Mouse (Mus musculus) stomach, postnatal 0 days (tissue): ENCODE results near the gene Xrcc4. TPM values are rescaled to one million over a fixed set of nuclear protein-coding genes. Genes with fewer than 3 reads are reported as not detected.

Source experiments
- ATAC-seq: fragments of 200-750 bp; cut with Nextera tagmentation; 2 replicates; pipeline ENCODE4 v1.8.0; 2017; ENCODE audit not compliant: low FRiP score, low TSS enrichment
- DNase-seq: peaks from one replicate; pipeline ENCODE4 v3.0.0-alpha.2; 2016; ENCODE audit warnings: low spot score
- H3K27ac ChIP-seq: fragments of 300-500 bp; sonication (generic); replicated peaks from 2 replicates; pipeline ENCODE4 v1.5.1; 2014; ENCODE audit warnings: mild to moderate bottlenecking, control low read depth
- H3K27me3 ChIP-seq: fragments of 300-500 bp; sonication (generic); 2 replicates; pipeline ENCODE4 v1.6.1; 2014; ENCODE audit warnings: low read length; ENCODE audit not compliant: control insufficient read depth, insufficient read depth
- H3K36me3 ChIP-seq: fragments of 300-500 bp; sonication (generic); 2 replicates; pipeline ENCODE4 v1.6.1; 2014; ENCODE audit warnings: low read length, mixed read lengths; ENCODE audit not compliant: control insufficient read depth, insufficient read depth
- H3K4me1 ChIP-seq: fragments of 300-500 bp; sonication (generic); replicated peaks from 2 replicates; pipeline ENCODE4 v1.6.1; 2014; ENCODE audit warnings: antibody characterized with exemption; ENCODE audit not compliant: control insufficient read depth, insufficient read depth
- H3K4me2 ChIP-seq: fragments of 300-500 bp; sonication (generic); replicated peaks from 2 replicates; pipeline ENCODE4 v1.6.1; 2014; ENCODE audit warnings: low read depth, mild to moderate bottlenecking, control low read depth, moderate library complexity
- H3K4me3 ChIP-seq: fragments of 300-500 bp; sonication (generic); 2 replicates; pipeline ENCODE4 v1.5.1; 2014; ENCODE audit warnings: low read depth, low read length, control low read depth
- H3K9ac ChIP-seq: fragments of 300-500 bp; sonication (generic); 2 replicates; pipeline ENCODE4 v1.6.1; 2014; ENCODE audit warnings: mild to moderate bottlenecking, low read length, control low read depth, mixed read lengths
- H3K9me3 ChIP-seq: fragments of 300-500 bp; sonication (generic); 2 replicates; pipeline ENCODE4 v1.6.1; 2016; ENCODE audit warnings: low read length; ENCODE audit not compliant: control insufficient read depth
- CTCF ChIP-seq: IDR thresholded peaks from 2 replicates; pipeline ENCODE4 v1.5.1; 2016; ENCODE audit warnings: antibody characterized with exemption, low read depth, mild to moderate bottlenecking, moderate library complexity
- EP300 ChIP-seq: optimal IDR thresholded peaks from 2 replicates; pipeline ENCODE3; 2016; ENCODE audit warnings: antibody characterized with exemption
- WGBS: fragments of 180-500 bp; shearing (Covaris S2); extraction: QIAGEN DNeasy Blood & Tissue Kit; methylation state at CpG from one replicate; pipeline ENCODE4 v1.1.7; 2014; 5-methylcytosine and 5-hydroxymethylcytosine counted together
- polyA plus RNA-seq: library from polyadenylated mRNA; unstranded; fragments of >200 nt; fragmentation: Nextera tagmentation; extraction: Ambion mirVana; gene quantifications from 2 replicates; pipeline ENCODE4 v1.2.1, GENCODE M21; 2015

The Xrcc4 gene
- polyA plus RNA-seq, 1 experiment from 2014 or later = 11.0 TPM

DNA sequence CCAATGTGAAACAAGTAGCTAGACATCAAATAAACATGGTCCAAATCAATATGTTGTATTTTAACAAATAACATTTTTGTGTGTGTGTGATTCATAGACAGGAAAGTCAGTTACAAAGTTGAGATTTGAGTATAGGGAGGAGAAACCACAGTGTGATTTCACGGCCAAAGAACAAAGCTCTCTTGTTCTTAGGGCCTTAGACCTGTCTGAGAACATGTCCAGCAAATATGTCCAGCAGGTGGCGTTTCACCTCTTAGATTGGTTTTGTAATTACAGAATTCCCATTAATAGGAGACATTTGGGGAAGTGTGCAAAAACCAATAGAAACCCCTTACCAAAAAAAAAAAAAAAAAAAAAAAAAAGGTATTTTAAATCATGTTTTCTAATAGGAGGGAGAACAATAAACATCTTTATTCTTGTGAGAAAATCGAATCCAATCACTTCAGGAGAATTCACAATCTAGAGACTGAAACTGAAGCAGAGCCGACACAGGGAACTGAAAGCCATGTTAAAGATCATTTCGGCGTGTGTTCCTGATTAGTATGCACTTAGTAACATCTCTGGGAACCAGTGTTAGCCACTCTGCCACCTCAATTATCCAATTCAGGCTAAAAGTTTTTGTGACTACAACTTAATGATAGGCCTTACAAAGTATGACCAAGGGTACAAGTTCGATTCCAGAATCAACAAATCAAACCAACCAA is 310.0 kb downstream of the Xrcc4 start:
- TF ChIP-seq CTCF (peak; percentile 75), EP300 (no peak)
- DNase-seq (peak; percentile 74), ATAC-seq (no peak)
- H3K9me3 ChIP-seq = no peaks in the 10 kb centered on the region
- no peak overlapping the region for H3K4me3 ChIP-seq
- no peak overlapping the region for H3K9ac ChIP-seq
- no peak overlapping the region for H3K4me2 ChIP-seq
- no peaks in the 10 kb centered on the region for H3K4me1 ChIP-seq
- 64% methylated on average over 7 of the region's 7 CpGs for whole genome bisulfite sequencing
- no peaks in the 10 kb centered on the region for H3K36me3 ChIP-seq
- no peak overlapping the region for H3K27ac ChIP-seq
- H3K27me3 ChIP-seq = no peaks in the 10 kb centered on the region

DNA sequence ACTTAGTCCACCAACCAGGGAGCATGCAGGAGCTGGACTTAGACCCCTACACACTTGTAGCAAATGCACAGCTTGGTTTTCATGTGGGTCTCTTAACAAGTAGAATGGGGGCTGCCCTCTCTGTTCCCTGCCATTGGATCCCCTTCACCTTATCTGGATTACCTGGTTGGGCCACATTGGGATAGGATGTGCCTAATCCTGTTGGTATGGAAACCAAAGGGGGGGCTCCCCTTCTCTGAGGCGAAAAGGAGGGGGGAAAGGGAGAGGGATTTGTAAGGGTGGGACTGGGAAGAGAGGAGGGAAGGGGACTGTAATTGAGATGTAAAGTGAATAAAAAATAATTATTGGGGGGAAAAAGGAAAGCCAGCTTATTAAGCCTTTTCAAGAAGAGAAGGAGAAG is 311.6 kb downstream of the Xrcc4 start:
- Histone ChIP-seq H3K4me2 (no peak overlapping the region), H3K4me1 (no peaks in the 10 kb centered on the region), H3K9ac (no peak overlapping the region), H3K27me3 (no peaks in the 10 kb centered on the region), H3K9me3 (no peaks in the 10 kb centered on the region), H3K27ac (no peak overlapping the region), H3K4me3 (no peak overlapping the region), H3K36me3 (no peaks in the 10 kb centered on the region)
- WGBS = 88% methylated on average over 1 of the region's 1 CpGs
- no peak for ATAC-seq
- no peak for DNase-seq
- TF ChIP-seq EP300 = no peak
- no peak for TF ChIP-seq CTCF

DNA sequence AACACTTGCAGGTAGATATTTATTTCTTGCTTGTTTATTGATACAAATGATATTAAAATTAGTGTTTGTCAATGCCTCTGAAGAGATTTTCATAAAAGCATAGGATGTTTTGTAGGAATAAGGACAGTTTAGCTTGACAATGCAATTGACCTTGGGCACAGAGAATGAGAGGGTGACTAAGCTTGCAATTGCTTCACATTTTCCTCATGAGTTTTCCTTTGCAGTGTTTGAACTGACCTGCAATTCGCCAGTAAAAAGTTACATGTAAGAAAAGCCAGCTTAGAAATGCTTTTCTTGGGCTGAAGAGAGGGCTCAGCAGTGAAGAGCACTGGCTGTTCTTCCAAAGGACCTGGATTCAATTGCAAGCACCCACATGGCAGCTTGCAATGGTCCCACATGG is 312.3 kb downstream of the Xrcc4 start:
- Histone ChIP-seq H3K4me1 (no peaks in the 10 kb centered on the region), H3K36me3 (no peaks in the 10 kb centered on the region), H3K4me2 (no peak overlapping the region), H3K9ac (no peak overlapping the region), H3K4me3 (no peak overlapping the region), H3K27ac (no peak overlapping the region), H3K27me3 (no peaks in the 10 kb centered on the region), H3K9me3 (no peaks in the 10 kb centered on the region)
- WGBS = 88% methylated on average over 1 of the region's 1 CpGs
- ATAC-seq (no peak), DNase-seq (no peak)
- TF ChIP-seq CTCF (no peak), EP300 (no peak)

DNA sequence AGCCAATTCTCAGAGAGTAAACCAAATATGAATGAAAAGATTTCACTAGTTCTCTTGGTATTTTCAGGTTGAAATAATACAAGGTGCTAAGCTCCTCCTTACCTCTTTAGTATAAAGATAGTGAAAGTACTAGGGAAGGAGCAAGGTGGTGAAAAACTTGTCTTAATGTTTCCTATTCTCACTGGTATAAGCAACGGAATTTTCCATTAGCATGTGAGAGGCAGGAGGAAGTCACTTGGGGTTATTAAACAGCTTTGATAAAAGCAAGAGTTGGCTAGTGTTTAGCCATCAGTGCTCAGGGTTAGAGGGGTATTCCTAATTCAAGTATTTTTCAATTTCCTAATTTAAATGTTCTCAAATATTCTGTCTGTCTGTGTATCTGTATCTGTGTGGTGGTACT is 322.9 kb downstream of the Xrcc4 start:
- H3K36me3 ChIP-seq = no peaks in the 10 kb centered on the region
- H3K27me3 ChIP-seq = no peaks in the 10 kb centered on the region
- H3K4me2 ChIP-seq = no peak overlapping the region
- H3K4me3 ChIP-seq = no peak overlapping the region
- ATAC-seq (no peak), DNase-seq (no peak)
- no peaks in the 10 kb centered on the region for H3K4me1 ChIP-seq
- no peak overlapping the region for H3K9ac ChIP-seq
- no peaks in the 10 kb centered on the region for H3K9me3 ChIP-seq
- 45% methylated on average over 1 of the region's 1 CpGs for WGBS
- TF ChIP-seq EP300 (no peak), CTCF (no peak)
- no peak overlapping the region for H3K27ac ChIP-seq

GRCm38 (mm10) chr13:89765966-89766365 is 323.4 kb downstream of the Xrcc4 start:
- ATAC-seq (no peak), DNase-seq (no peak)
- 76% methylated on average over 3 of the region's 3 CpGs for WGBS
- Histone ChIP-seq H3K36me3 (no peaks in the 10 kb centered on the region), H3K27me3 (no peaks in the 10 kb centered on the region), H3K4me3 (no peak overlapping the region), H3K9ac (no peak overlapping the region), H3K27ac (no peak overlapping the region), H3K4me1 (no peaks in the 10 kb centered on the region), H3K9me3 (no peaks in the 10 kb centered on the region), H3K4me2 (no peak overlapping the region)
- no peak for TF ChIP-seq EP300
- TF ChIP-seq CTCF = no peak

GRCm38 (mm10) chr13:89762339-89762738 is 327.1 kb downstream of the Xrcc4 start:
- Histone ChIP-seq H3K4me1 (no peaks in the 10 kb centered on the region), H3K36me3 (no peaks in the 10 kb centered on the region), H3K4me2 (no peak overlapping the region), H3K4me3 (no peak overlapping the region), H3K9me3 (no peaks in the 10 kb centered on the region), H3K9ac (no peak overlapping the region), H3K27ac (no peak overlapping the region), H3K27me3 (no peaks in the 10 kb centered on the region)
- whole genome bisulfite sequencing = 68% methylated on average over 3 of the region's 3 CpGs
- TF ChIP-seq CTCF (no peak), EP300 (no peak)
- no peak for ATAC-seq
- no peak for DNase-seq
